Mouse (Mus musculus) MEL (cell line): ENCODE data around the gene Aif1l.

Source experiments
- CHD2 ChIP-seq: IDR thresholded peaks from 2 replicates; pipeline ENCODE4 v1.6.1; 2011; ENCODE audit warnings: low read length, improper control_type of control experiment
- CTCF ChIP-seq, 3 experiments: IDR thresholded peaks in 2 of 3; conservative IDR thresholded peaks in 1 of 3; 2 replicates each; pipeline ENCODE4 v1.5.1; 2011 to 2012; ENCODE audit warnings: low read length in 3 of 3, low read depth in 2 of 3, mild to moderate bottlenecking in 2 of 3, improper control_type of control experiment in 1 of 3, inconsistent platforms in 1 of 3, mixed read lengths in 1 of 3, moderate library complexity in 1 of 3; ENCODE audit not compliant: control insufficient read depth in 1 of 3, insufficient read depth in 1 of 3, poor library complexity in 1 of 3, severe bottlenecking in 1 of 3
- MAFK ChIP-seq: IDR thresholded peaks from 2 replicates; pipeline ENCODE4 v1.6.1; 2011; ENCODE audit warnings: low read depth, mild to moderate bottlenecking, low read length, improper control_type of control experiment, borderline replicate concordance
- MAZ ChIP-seq: IDR thresholded peaks from 2 replicates; pipeline ENCODE4 v1.6.1; 2012; ENCODE audit warnings: low read depth, mild to moderate bottlenecking, inconsistent platforms, low read length, improper control_type of control experiment
- POLR2A ChIP-seq, 2 experiments: IDR thresholded peaks; 2 replicates each; pipeline ENCODE4 v1.6.1; 2011 to 2012; ENCODE audit warnings: low read length in 2 of 2, mild to moderate bottlenecking in 2 of 2, control low read depth in 1 of 2, improper control_type of control experiment in 1 of 2, low read depth in 1 of 2, moderate library complexity in 1 of 2; ENCODE audit not compliant: control insufficient read depth in 1 of 2, insufficient read depth in 1 of 2, poor library complexity in 1 of 2
- POLR2AphosphoS2 ChIP-seq: IDR thresholded peaks from 2 replicates; pipeline ENCODE4 v1.6.1; 2011; ENCODE audit warnings: low read length, improper control_type of control experiment
- SIN3A ChIP-seq: IDR thresholded peaks from 2 replicates; pipeline ENCODE4 v1.6.1; 2012; ENCODE audit warnings: low read length, improper control_type of control experiment, inconsistent platforms
- UBTF ChIP-seq: IDR thresholded peaks from 2 replicates; pipeline ENCODE4 v1.6.1; 2012; ENCODE audit warnings: low read depth, mild to moderate bottlenecking, inconsistent platforms, low read length, improper control_type of control experiment, moderate library complexity, borderline replicate concordance; ENCODE audit not compliant: insufficient read depth
- USF1 ChIP-seq: IDR thresholded peaks from 2 replicates; pipeline ENCODE4 v1.6.1; 2014; ENCODE audit warnings: low read depth, mild to moderate bottlenecking, inconsistent platforms, low read length, improper control_type of control experiment, moderate library complexity

- TF ChIP-seq MAZ: no peak
- no peak for TF ChIP-seq POLR2AphosphoS2
- TF ChIP-seq CTCF (IDR thresholded peaks at IDR 0.05 in 2 of 3, conservative IDR thresholded peaks at IDR 0.05 in 1 of 3; ENCODE audit: control insufficient read depth in 1 of 3, insufficient read depth in 1 of 3, low read depth in 2 of 3, low read length in 3 of 3, poor library complexity in 1 of 3, severe bottlenecking in 1 of 3): 0 out of 6 replicates have a peak, but pooled peaks of 1 of the 3 experiments have one; percentile 12
- no peak for TF ChIP-seq MAFK
- TF ChIP-seq POLR2A (IDR thresholded peaks at IDR 0.05; ENCODE audit: control insufficient read depth in 1 of 2, insufficient read depth in 1 of 2, low read depth in 1 of 2, low read length in 2 of 2, poor library complexity in 1 of 2): no peak
- TF ChIP-seq SIN3A: no peak
- TF ChIP-seq UBTF: no peak
- TF ChIP-seq USF1: no peak
- no peak for TF ChIP-seq CHD2
Measured at GRCm38 (mm10) chr2:31962501-31963224, 12.7 kb downstream of the Aif1l start.
